Mouse (Mus musculus) T-cell, adult 66 days (primary cell): Measurements from ENCODE around the gene G6pc2. TPM values are rescaled to one million over a fixed set of nuclear protein-coding genes. Genes with fewer than 3 reads are reported as not detected.

Experiments used
- total RNA-seq, 2 experiments: library from RNA; stranded (reverse); gene quantifications; 3 replicates in 1 of 2; 4 replicates in 1 of 2; pipeline ENCODE4 v1.2.4; 2023

The G6pc2 gene
- total RNA-seq = not detected

GRCm38 (mm10) chr2:69210773-69211172, at the start of gene G6pc2:
TSS of gene G6pc2 (plus strand) at chr2:69211073.

GRCm38 (mm10) chr2:69205791-69206351, 5.0 kb upstream of the G6pc2 start, which contains the start of gene Spc25:
TSS of gene Spc25 (minus strand) at chr2:69206194.

Other genes with a start within 250 kb of the G6pc2 start
- gene Nostrin, start 75.3 kb upstream of the G6pc2 start, total RNA-seq = not detected
- gene Spc25, start 4.9 kb upstream of the G6pc2 start, total RNA-seq = 1 to 10 TPM; 4.7 to 4.9 TPM
- gene Abcb11, start 131.5 kb downstream of the G6pc2 start, total RNA-seq = not detected
- not detected for gene Dhrs9, start 169.4 kb downstream of the G6pc2 start, total RNA-seq